Mouse (Mus musculus): ENCODE measurements around the gene Mip. TPM values are rescaled to one million over a fixed set of nuclear protein-coding genes. Genes with fewer than 3 reads are reported as not detected.

The Mip gene
- polyA plus RNA-seq, 1 experiment, result not detected

GRCm38 (mm10) chr10:128208326-128208725, 17.3 kb upstream of the Mip start:
- no peak for TF ChIP-seq GATA1 (IDR thresholded peaks at IDR 0.05; ENCODE audit: low read length)

GRCm38 (mm10) chr10:128209311-128210009, 16.2 kb upstream of the Mip start:
- TF ChIP-seq GATA1 (IDR thresholded peaks at IDR 0.05; ENCODE audit: low read length), result no peak

- TF ChIP-seq GATA1 (IDR thresholded peaks at IDR 0.05; ENCODE audit: low read length), result no peak
Observed at GRCm38 (mm10) chr10:128210131-128210530, 15.5 kb upstream of the Mip start.

GRCm38 (mm10) chr10:128210954-128211353, 14.7 kb upstream of the Mip start:
- TF ChIP-seq GATA1 (IDR thresholded peaks at IDR 0.05; ENCODE audit: low read length), result no peak

DNA sequence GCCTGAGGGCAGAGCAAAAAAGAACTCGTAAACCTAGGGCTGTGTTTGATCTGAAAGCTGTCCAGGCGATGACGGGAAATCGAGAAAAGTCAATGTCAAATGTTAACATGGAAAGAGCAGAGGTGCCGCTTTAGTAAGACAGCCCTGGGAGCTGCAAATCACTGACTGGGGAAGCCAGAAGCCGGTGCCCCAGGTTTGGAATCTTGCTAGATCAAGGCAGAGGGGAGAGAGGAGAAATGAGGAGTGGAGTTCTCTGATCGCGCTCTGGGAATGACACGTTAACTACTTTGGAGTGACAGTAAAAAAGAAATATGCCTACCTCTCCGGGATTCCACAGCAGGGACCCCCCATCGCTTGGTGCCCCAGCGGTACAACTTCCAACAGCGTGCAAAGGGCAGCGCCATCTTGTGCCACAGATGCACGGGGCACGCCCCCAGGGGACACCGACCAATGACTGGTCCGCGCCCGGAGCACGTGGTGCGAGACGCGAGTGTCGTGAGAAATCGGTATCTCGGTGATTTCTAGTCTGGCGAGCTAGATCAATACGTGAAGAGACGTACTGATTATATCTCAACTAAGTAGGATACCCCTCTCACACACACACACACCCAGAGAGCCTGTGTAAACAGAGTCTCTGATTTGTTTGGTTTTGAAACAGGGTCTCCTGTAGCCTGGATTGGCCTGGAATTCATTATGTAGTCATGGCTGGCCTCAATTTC, 14.1 kb upstream of the Mip start, which contains the start of gene Spryd4:
Gene Spryd4 (minus strand): TSS at position 418 of the 719 bp plus-strand sequence.
- no peak for TF ChIP-seq GATA1 (IDR thresholded peaks at IDR 0.05; ENCODE audit: low read length)

- no peak for TF ChIP-seq GATA1 (IDR thresholded peaks at IDR 0.05; ENCODE audit: low read length)
Observed at GRCm38 (mm10) chr10:128212148-128212547, 13.5 kb upstream of the Mip start.

- TF ChIP-seq GATA1 (IDR thresholded peaks at IDR 0.05; ENCODE audit: low read length), result no peak
Observed at GRCm38 (mm10) chr10:128212871-128213323, 12.7 kb upstream of the Mip start.

GRCm38 (mm10) chr10:128214981-128215380, 10.7 kb upstream of the Mip start:
- TF ChIP-seq GATA1 (IDR thresholded peaks at IDR 0.05; ENCODE audit: low read length), result no peak

- peak; percentile 12 for TF ChIP-seq GATA1 (IDR thresholded peaks at IDR 0.05; ENCODE audit: low read length)
Observed at GRCm38 (mm10) chr10:128218387-128219117, 7.1 kb upstream of the Mip start.

GRCm38 (mm10) chr10:128221533-128222286, 3.9 kb upstream of the Mip start:
- TF ChIP-seq GATA1 (IDR thresholded peaks at IDR 0.05; ENCODE audit: low read length), result no peak

GRCm38 (mm10) chr10:128225064-128225463, 574 bp upstream of the Mip start:
- no peak for TF ChIP-seq GATA1 (IDR thresholded peaks at IDR 0.05; ENCODE audit: low read length)

GRCm38 (mm10) chr10:128227592-128227991, 2.0 kb downstream of the Mip start:
- TF ChIP-seq GATA1 (IDR thresholded peaks at IDR 0.05; ENCODE audit: low read length), result no peak

DNA sequence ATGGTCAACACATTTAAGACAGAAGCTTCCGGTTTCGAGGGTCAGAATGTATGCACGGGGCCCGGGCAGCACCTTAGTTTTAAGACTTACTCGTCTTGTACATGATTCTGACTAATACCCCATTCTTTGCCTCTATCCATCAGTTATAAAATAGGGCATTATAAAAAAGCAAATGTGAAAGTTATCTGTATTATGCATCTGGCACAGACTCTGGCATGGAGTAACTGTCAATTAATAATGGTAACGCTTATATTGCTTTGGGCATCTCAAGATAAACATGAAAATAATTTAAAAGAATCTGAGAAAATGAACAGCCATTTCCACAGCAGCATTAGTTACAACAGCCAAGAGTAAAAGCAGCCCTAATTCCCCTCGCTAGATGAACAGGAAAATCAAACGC, 2.4 kb downstream of the Mip start:
- TF ChIP-seq GATA1 (IDR thresholded peaks at IDR 0.05; ENCODE audit: low read length), result no peak

DNA sequence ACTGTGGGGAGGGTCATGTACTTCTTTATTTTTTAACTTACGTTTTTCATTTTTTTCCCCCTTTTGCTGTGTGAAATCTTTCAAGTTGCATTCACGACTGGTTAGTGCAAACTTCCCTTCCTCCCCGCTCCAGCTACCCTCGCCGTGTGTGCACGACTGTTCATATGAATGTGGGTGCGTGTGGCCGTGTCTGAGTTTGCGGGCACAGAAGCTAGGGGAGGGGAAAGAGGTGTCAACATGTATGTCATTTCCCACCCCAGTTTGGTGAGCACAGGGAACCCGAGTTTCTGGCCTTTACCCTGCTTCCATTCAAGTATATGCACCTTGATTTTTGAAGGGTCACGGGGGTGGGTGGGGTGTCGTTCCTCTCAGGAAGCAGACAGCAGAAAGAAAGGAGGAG, 4.9 kb downstream of the Mip start:
- no peak for TF ChIP-seq GATA1 (IDR thresholded peaks at IDR 0.05; ENCODE audit: low read length)

DNA sequence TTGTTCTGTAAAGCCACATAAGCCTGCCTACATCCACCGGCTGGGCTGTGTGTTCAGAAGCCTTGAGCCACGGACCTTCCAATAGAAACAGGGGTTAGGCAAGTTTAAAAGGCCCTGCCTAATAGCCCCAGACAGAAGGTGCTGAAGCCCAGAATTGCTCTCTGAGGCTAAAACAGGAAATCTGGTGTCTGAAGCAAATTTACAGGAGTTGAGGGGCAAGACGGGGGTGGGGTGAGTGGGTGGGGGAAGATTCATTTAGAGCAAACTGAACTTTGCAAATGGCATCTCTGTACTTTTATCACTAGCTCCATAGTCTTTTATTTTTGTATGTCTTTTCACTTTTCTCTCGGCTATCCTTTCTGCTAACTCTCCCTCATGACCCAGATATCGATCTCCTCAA, 5.5 kb downstream of the Mip start:
- TF ChIP-seq GATA1 (IDR thresholded peaks at IDR 0.05; ENCODE audit: low read length), result no peak
